Mouse (Mus musculus): ENCODE data around the gene Ctnna2.
A peak's percentile ranks its signal among the peaks of the same experiment; 100 is the strongest.

Gene Ctnna2

GRCm38 (mm10) chr6:77979241-77979961 lies at the start of gene Ctnna2:
Gene Ctnna2, minus strand, starts transcription at chr6:77979699.
- DNase-seq = peak; percentile 73

DNA sequence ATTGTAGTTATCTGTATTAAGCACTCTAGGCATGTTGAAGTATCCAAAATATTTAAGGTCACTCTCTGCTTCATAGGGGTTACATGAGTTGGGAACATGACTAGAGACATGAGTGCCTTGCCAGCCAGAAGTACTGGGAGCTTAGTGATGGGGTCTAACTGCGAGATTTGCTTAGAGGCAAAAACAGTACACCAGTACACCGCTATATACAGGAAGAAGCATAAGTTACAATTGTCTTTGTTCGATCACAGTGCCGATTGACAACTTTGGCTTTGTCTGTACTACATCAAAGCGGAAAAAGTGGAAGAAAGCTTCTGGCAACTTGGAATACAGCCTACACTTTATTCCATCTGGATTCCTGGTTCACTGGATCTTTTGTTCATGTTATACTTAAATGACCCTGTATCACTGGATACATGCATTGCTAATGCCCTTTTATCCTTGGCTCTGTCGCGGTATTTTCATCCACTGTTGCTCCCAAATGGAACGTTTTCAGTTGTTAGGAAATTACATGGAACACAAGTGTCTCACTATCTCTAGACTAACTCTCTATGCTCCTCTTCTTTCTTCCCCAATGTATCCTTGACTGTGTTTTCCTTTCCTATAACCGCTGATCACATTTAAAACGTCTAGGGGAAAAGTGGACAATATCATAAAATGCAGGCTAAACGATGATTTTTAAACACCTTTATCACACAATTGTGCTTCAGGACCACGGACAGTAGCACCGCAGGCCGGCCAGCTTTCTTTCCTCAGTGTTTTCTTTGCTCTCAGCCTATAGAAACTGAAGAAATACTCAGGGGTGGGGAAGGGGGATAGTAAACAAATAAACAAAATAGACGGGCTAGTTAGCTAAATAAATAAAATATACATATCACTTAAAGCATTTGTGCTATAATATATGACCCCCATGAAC lies 896 bp upstream of the Ctnna2 start:
- peak; percentile 23 for DNase-seq

GRCm38 (mm10) chr6:77978476-77979240 lies 841 bp downstream of the Ctnna2 start:
- DNase-seq = no peak

GRCm38 (mm10) chr6:77970545-77971242 lies 8.8 kb downstream of the Ctnna2 start:
- DNase-seq = no peak

DNA sequence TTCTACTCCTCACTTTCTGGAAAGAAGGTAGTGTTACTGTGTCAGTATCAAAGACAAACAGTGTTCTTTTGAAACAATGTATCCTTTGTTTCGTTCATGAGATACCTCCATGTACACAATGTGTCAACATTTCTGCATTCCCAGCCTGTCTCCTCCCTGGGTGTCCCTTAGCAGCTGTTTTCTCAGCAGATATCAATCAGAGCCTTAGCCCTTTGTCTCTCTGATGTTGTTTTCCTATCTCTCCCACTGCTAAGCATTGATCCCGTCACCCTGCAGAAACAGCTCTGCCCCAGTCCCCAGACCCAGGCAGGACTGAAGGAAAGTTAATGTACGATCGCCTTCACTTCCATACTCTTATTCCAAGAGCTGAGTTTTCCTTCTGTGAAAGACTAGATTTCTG lies 9.7 kb downstream of the Ctnna2 start:
- no peak for DNase-seq

- DNase-seq = no peak
Measured at GRCm38 (mm10) chr6:77962011-77962410, 17.5 kb downstream of the Ctnna2 start.

GRCm38 (mm10) chr6:77951276-77951675 lies 28.2 kb downstream of the Ctnna2 start:
- DNase-seq = no peak

GRCm38 (mm10) chr6:77950690-77951089 lies 28.8 kb downstream of the Ctnna2 start:
- no peak for DNase-seq

DNA sequence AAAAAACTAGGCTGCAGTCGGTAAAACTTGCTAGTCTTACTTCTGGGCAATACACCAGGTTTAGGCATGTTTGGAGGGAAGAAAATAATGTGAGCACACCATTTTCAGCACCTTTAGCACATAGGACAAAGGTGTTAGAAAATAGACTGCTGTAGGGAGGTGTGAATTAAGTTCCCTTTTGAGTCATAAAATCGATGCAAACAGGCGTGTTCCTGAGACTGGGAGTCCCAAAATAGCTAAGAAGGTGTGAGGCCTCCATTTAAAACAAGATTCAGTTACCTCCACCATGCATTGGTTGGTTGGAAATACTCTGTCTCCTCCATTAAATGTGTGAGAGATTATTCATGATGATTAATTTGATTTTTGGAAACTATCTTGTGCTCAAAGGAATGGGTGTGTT lies 50.1 kb downstream of the Ctnna2 start:
- no peak for DNase-seq

GRCm38 (mm10) chr6:77873150-77873549 lies 106.3 kb downstream of the Ctnna2 start:
- DNase-seq = no peak

GRCm38 (mm10) chr6:77869313-77869712 lies 110.2 kb downstream of the Ctnna2 start:
- no peak for DNase-seq

DNA sequence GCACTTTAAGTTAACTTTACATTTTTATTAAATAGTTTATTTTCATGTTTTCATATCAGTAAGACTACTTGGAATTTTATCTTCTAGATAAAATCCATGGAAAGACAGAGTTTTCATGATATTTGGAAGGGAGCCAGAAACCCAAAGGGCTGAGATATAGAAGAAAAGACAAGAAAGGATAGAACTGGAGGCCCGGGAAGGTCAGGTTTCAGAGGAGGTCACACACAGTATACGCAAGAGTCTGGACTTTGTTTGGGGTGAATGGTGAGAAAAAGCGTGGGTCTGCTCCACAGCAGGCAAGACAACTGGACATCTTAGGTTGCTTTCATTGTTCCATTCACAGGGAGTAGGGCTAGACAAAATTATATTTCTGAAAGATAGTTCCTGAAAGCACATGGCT lies 111.4 kb downstream of the Ctnna2 start:
- no peak for DNase-seq

DNA sequence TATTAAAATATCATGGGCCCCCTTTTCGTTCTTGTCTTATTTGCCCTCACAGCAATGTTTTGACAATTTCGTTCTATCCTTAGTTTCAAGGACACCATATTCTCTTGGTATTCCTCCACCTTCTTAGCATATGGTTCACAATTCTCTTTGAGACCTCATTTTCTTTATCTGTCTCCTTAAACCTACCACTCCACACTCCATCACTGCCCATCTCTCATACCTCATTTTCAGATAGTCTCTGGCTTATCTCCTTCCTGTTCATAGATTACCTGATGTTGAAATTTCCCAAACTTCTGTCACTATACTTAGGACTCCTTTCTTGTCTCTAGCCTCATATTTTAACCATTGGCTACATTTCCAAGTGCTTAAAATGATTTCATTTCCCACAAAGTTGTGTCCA lies 116.1 kb downstream of the Ctnna2 start:
- no peak for DNase-seq

GRCm38 (mm10) chr6:77862781-77863180 lies 116.7 kb downstream of the Ctnna2 start:
- no peak for DNase-seq

DNA sequence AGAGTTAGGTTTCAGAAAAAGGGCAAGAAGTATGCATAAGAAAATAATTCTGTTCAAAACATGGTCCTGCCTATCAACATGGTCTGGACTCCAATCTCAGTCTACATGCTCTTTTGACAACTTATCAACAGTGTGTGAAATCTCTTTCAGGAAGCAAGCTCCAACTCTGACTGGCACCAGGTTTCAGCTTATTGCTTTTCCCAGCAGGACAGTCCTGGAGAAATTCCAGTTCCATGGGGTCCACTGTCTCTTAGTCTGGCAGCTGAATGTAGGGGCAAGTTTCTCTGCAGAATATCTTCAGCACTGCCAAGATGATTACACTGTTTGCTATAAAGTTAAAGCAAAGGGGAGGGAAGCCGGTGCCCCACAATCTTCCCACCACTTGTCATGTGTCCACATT lies 130.1 kb downstream of the Ctnna2 start:
- DNase-seq = no peak

- no peak for DNase-seq
Measured at GRCm38 (mm10) chr6:77848796-77849195, 130.7 kb downstream of the Ctnna2 start.

GRCm38 (mm10) chr6:77847651-77848050 lies 131.8 kb downstream of the Ctnna2 start:
- DNase-seq = no peak

- DNase-seq = peak; percentile 4
Measured at GRCm38 (mm10) chr6:77839076-77839475, 140.4 kb downstream of the Ctnna2 start.

GRCm38 (mm10) chr6:77838653-77839052 lies 140.8 kb downstream of the Ctnna2 start:
- DNase-seq = no peak

DNA sequence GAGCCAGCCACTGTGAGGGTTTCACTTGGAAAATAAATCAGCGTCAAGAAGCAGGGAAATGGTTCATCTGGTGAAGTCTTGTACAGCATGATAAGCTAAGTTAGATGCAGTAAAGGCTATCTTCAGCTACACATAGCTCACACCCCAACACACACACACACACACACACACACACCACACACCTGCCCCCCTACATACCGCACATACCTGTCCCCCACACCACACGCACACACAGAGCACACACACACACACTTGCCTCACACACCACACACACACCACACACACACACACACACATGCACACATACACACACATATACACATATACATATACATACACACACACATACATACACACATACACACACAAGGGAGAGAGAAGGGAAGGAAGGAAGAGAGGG lies 142.0 kb downstream of the Ctnna2 start:
- no peak for DNase-seq

DNA sequence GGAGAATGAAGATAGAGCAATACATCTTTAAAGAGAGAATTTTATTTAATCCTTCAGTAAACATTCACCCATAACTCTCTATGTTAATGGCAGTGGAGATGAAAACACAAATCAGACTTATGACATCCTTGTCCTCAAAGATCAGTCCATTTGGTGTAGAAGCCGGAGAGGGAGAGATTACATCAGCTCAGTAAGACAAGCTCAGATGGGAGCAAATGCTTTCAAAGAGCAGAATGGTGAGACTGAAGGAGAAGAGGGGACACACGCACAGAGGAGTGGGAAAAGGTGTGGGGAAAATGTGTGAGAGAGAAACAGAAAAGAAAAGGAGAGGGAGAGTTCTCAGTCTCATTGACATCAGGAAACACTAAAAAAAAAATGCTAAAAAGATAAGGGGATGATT lies 144.8 kb downstream of the Ctnna2 start:
- no peak for DNase-seq

- DNase-seq = no peak
Measured at GRCm38 (mm10) chr6:77827526-77827925, 152.0 kb downstream of the Ctnna2 start.

- DNase-seq = no peak
Measured at GRCm38 (mm10) chr6:77817116-77817515, 162.4 kb downstream of the Ctnna2 start.
